Mouse (Mus musculus): ENCODE results near the gene Gabrb1. TPM values are rescaled to one million over a fixed set of nuclear protein-coding genes. Genes with fewer than 3 reads are reported as not detected.

Gabrb1 gene
- polyA plus RNA-seq, 1 experiment: not detected

DNA sequence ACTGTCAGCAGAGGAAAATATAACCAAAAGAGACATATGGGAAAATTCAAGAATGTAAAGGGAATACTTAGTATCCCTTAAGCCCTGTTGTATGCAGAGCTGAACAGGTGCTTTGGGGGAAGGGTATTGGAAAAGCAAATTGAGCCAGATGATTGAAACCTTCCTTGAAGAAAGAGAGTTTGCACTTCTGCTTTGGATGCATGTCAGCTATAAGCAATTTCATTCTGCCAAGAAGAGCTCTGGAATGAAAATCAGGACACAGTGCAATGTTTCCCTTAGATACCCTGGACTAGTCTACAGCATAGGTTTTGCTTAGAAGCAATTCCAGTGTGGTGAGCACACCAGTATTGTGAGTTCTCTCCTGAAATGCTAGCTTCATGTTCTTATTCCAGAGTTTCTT lies 170.4 kb downstream of the Gabrb1 start:
- no peaks in the 10 kb centered on the region for H3K27me3 ChIP-seq (ENCODE audit: control insufficient read depth, insufficient read depth, low read length)
- no peak for DNase-seq (ENCODE audit: low read depth in 1 of 2, low spot score in 2 of 2)
- H3K27ac ChIP-seq (ENCODE audit: insufficient read depth, low read length): no peak overlapping the region
- no peak overlapping the region for H3K4me3 ChIP-seq (ENCODE audit: extremely low read depth, insufficient read depth, insufficient read length)
- H3K36me3 ChIP-seq (ENCODE audit: control insufficient read depth, insufficient read depth, low read length): no peaks in the 10 kb centered on the region
- no peak for TF ChIP-seq CTCF (IDR thresholded peaks at IDR 0.05; ENCODE audit: extremely low read depth, insufficient read depth, insufficient read length, insufficient replicate concordance)
- TF ChIP-seq POLR2A (IDR thresholded peaks at IDR 0.05; ENCODE audit: low read depth, low read length): no peak
- H3K4me1 ChIP-seq (ENCODE audit: control insufficient read depth, insufficient read depth, insufficient read length): no peaks in the 10 kb centered on the region

DNA sequence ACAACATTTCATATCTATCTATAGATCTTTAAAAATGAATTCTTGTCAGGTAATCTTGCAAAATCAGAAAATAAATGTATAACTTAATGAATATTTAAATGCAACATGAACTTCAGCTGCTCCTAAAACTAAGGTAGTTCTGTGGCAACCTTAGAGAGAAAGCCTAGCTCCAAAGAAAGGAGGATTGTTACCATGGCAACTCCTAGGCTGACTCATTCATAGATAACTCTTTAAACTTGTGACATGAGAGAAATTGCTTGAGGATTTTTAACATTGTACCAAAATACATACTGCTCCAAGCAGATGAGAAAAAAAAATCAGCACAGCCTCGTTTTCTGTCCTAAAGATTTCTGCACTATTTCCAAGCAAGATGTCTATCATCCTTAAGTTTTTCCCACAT lies 171.1 kb downstream of the Gabrb1 start:
- no peak for TF ChIP-seq POLR2A (IDR thresholded peaks at IDR 0.05; ENCODE audit: low read depth, low read length)
- TF ChIP-seq CTCF (IDR thresholded peaks at IDR 0.05; ENCODE audit: extremely low read depth, insufficient read depth, insufficient read length, insufficient replicate concordance): no peak
- H3K27me3 ChIP-seq (ENCODE audit: control insufficient read depth, insufficient read depth, low read length): no peaks in the 10 kb centered on the region
- H3K4me3 ChIP-seq (ENCODE audit: extremely low read depth, insufficient read depth, insufficient read length): no peak overlapping the region
- H3K27ac ChIP-seq (ENCODE audit: insufficient read depth, low read length): no peak overlapping the region
- no peak for DNase-seq (ENCODE audit: low read depth in 1 of 2, low spot score in 2 of 2)
- no peaks in the 10 kb centered on the region for H3K4me1 ChIP-seq (ENCODE audit: control insufficient read depth, insufficient read depth, insufficient read length)
- WGBS: 75% methylated on average over 1 of the region's 1 CpGs
- H3K36me3 ChIP-seq (ENCODE audit: control insufficient read depth, insufficient read depth, low read length): no peaks in the 10 kb centered on the region

DNA sequence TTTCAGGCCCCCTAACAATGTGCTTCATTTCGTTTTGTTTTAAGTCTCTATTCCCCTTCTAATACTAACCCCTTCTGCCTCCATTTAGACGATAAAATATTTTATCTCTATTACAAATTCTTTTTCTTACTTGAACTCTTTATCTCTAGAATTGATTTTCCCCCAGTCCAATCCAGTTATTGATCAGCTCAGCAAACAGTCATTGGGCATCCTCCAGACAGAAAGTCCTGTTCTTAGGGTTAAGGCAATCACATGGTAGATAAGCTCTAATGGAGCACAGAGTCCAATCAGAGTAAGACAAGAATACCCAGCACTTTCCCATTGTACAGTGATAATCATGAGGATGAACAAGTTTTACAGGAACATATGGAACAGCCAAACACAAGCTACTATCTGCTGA lies 172.4 kb downstream of the Gabrb1 start:
- no peaks in the 10 kb centered on the region for H3K27me3 ChIP-seq (ENCODE audit: control insufficient read depth, insufficient read depth, low read length)
- no peaks in the 10 kb centered on the region for H3K36me3 ChIP-seq (ENCODE audit: control insufficient read depth, insufficient read depth, low read length)
- no peaks in the 10 kb centered on the region for H3K4me1 ChIP-seq (ENCODE audit: control insufficient read depth, insufficient read depth, insufficient read length)
- H3K4me3 ChIP-seq (ENCODE audit: extremely low read depth, insufficient read depth, insufficient read length): no peak overlapping the region
- TF ChIP-seq CTCF (IDR thresholded peaks at IDR 0.05; ENCODE audit: extremely low read depth, insufficient read depth, insufficient read length, insufficient replicate concordance) (no peak), POLR2A (IDR thresholded peaks at IDR 0.05; ENCODE audit: low read depth, low read length) (no peak)
- no peak overlapping the region for H3K27ac ChIP-seq (ENCODE audit: insufficient read depth, low read length)
- WGBS: 90% methylated on average over 2 of the region's 2 CpGs
- no peak for DNase-seq (ENCODE audit: low read depth in 1 of 2, low spot score in 2 of 2)

DNA sequence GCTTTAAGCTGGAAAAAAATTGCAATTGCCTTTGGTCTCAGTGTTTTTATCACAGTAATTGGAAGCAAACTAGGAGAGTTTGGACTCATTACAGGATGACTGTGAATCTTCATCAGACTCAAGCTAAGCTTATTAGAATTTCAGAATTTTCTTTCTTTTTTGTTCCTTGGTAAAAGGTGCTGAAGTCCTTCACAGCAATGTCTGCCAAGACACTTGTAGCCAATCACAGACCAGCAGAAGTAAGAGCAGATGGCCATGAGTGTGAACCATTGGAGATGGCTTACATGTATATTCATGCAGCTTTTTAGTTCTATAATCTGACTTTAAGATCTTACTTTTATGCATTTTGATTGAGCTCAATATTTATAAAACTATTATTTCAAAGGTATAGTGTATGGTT lies 184.3 kb downstream of the Gabrb1 start:
- no peaks in the 10 kb centered on the region for H3K27me3 ChIP-seq (ENCODE audit: control insufficient read depth, insufficient read depth, low read length)
- H3K36me3 ChIP-seq (ENCODE audit: control insufficient read depth, insufficient read depth, low read length): no peaks in the 10 kb centered on the region
- no peak for DNase-seq (ENCODE audit: low read depth in 1 of 2, low spot score in 2 of 2)
- TF ChIP-seq CTCF (IDR thresholded peaks at IDR 0.05; ENCODE audit: extremely low read depth, insufficient read depth, insufficient read length, insufficient replicate concordance) (no peak), POLR2A (IDR thresholded peaks at IDR 0.05; ENCODE audit: low read depth, low read length) (no peak)
- H3K4me3 ChIP-seq (ENCODE audit: extremely low read depth, insufficient read depth, insufficient read length): no peak overlapping the region
- no peaks in the 10 kb centered on the region for H3K4me1 ChIP-seq (ENCODE audit: control insufficient read depth, insufficient read depth, insufficient read length)
- no peak overlapping the region for H3K27ac ChIP-seq (ENCODE audit: insufficient read depth, low read length)

DNA sequence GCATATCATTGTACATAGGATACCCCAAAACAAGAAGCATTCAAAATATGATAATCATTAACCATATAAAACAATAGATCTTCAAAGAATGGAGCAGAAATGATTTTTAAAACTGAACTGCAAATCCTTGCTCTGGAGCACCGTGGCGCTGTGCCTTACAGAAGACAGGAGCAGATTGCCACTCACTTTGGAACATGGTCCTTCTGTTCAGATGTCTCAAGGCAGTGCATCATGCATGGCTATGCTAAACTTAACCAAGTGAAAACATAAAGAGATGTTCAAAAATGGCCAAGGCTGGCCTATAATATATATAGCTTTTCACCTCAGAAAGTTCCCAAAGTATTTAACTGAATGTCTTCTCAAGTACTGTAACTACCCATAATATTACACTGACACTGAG lies 240.3 kb downstream of the Gabrb1 start:
- 92% methylated on average over 2 of the region's 2 CpGs for WGBS

DNA sequence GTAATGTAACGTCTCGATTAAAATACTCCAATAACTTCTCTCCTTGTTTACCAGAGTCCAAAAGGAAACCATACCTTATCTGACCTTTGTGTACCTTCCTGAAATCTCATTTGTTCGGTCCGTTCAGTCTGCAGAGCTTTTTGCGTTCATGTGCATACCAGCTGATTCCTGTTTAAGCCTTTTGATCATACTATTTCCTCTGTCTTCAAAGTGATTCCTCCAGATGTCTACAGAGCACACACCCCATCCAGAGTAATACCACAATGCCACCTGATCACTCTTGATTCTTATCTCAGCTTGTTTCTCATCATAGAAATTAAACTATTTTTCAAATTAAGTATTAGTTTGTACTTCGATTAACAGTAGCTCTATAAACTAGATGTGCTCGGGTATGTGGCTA lies 245.5 kb downstream of the Gabrb1 start:
- H3K27me3 ChIP-seq (ENCODE audit: control insufficient read depth, insufficient read depth, low read length): no peaks in the 10 kb centered on the region
- H3K4me3 ChIP-seq (ENCODE audit: extremely low read depth, insufficient read depth, insufficient read length): no peak overlapping the region
- H3K36me3 ChIP-seq (ENCODE audit: control insufficient read depth, insufficient read depth, low read length): no peaks in the 10 kb centered on the region
- WGBS: 60% methylated on average over 7 of the region's 7 CpGs
- H3K4me1 ChIP-seq (ENCODE audit: control insufficient read depth, insufficient read depth, insufficient read length): no peaks in the 10 kb centered on the region
- H3K27ac ChIP-seq (ENCODE audit: insufficient read depth, low read length): no peak overlapping the region
- TF ChIP-seq CTCF (IDR thresholded peaks at IDR 0.05; ENCODE audit: extremely low read depth, insufficient read depth, insufficient read length, insufficient replicate concordance): no peak
- TF ChIP-seq POLR2A (IDR thresholded peaks at IDR 0.05; ENCODE audit: low read depth, low read length): no peak
- DNase-seq (ENCODE audit: low read depth in 1 of 2, low spot score in 2 of 2): peak in 1 of 2 experiments; percentile 22

More for the DNA sequence above, 240.3 kb downstream of the Gabrb1 start:
- Histone ChIP-seq H3K27ac (ENCODE audit: insufficient read depth, low read length) (no peak overlapping the region), H3K36me3 (ENCODE audit: control insufficient read depth, insufficient read depth, low read length) (no peaks in the 10 kb centered on the region), H3K27me3 (ENCODE audit: control insufficient read depth, insufficient read depth, low read length) (no peaks in the 10 kb centered on the region), H3K4me1 (ENCODE audit: control insufficient read depth, insufficient read depth, insufficient read length) (no peaks in the 10 kb centered on the region), H3K4me3 (ENCODE audit: extremely low read depth, insufficient read depth, insufficient read length) (no peak overlapping the region)
- no peak for DNase-seq (ENCODE audit: low read depth in 1 of 2, low spot score in 2 of 2)
- TF ChIP-seq CTCF (IDR thresholded peaks at IDR 0.05; ENCODE audit: extremely low read depth, insufficient read depth, insufficient read length, insufficient replicate concordance) (no peak), POLR2A (IDR thresholded peaks at IDR 0.05; ENCODE audit: low read depth, low read length) (no peak)

DNA sequence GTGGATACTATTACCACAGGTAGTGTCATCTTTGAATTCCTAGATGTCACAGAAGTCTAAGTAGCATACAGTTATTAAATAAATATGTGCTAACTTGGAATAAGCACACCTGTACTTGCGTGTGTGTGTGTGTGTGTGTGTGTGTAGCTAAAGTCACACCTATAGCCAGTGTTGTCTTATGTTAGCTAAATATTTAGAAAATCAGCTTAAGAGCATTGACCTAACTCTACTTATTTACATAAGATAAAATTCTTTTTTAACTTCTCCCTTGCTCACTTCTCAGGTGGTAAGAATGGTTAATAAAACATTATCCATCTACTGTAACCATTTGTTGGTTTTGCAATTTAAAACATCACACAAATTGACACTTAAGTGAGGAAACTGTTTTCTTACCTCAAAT lies 256.1 kb downstream of the Gabrb1 start:
- Histone ChIP-seq H3K4me1 (ENCODE audit: control insufficient read depth, insufficient read depth, insufficient read length) (no peaks in the 10 kb centered on the region), H3K27ac (ENCODE audit: insufficient read depth, low read length) (no peak overlapping the region), H3K27me3 (ENCODE audit: control insufficient read depth, insufficient read depth, low read length) (0 out of 2 replicates have a peak, but pooled peaks cover 1% of the 10 kb centered on the region), H3K36me3 (ENCODE audit: control insufficient read depth, insufficient read depth, low read length) (no peaks in the 10 kb centered on the region), H3K4me3 (ENCODE audit: extremely low read depth, insufficient read depth, insufficient read length) (no peak overlapping the region)
- no peak for DNase-seq (ENCODE audit: low read depth in 1 of 2, low spot score in 2 of 2)
- TF ChIP-seq POLR2A (IDR thresholded peaks at IDR 0.05; ENCODE audit: low read depth, low read length) (no peak), CTCF (IDR thresholded peaks at IDR 0.05; ENCODE audit: extremely low read depth, insufficient read depth, insufficient read length, insufficient replicate concordance) (no peak)
- WGBS: 78% methylated on average over 1 of the region's 1 CpGs

All from spleen, adult 2 months (tissue).